Mouse (Mus musculus) effector memory CD4-positive, alpha-beta T cell, adult 5 months (primary cell): ENCODE measurements around the gene 9230112D13Rik. TPM values are rescaled to one million over a fixed set of nuclear protein-coding genes. Genes with fewer than 3 reads are reported as not detected.

Experiments
- polyA plus RNA-seq: library from polyadenylated mRNA; unstranded; fragments of 100-300 nt; shearing (Covaris generic); gene quantifications from one replicate; pipeline ENCODE4 v1.2.1, GENCODE M21; 2017

9230112D13Rik gene
- polyA plus RNA-seq: not detected

DNA sequence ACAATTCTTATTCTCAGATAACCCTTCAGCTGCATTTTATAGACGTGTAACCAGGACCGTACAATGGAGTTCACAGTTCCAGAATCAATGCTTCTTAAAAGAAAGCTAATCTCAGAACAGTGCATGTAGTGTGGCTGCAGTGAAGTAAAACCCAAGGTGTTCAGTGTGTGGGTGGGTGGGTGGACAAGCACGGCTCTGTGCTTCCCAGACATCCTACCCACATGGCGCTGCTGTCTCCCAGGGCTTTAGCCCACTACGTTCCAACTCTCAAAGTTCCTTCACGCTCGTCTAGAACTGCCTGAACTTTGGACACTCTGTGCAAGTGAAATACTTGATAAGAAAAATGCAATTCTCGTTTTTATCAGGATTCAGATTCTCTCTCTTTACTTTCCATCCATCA lies at the start of gene 9230112D13Rik:
Gene 9230112D13Rik (minus strand): TSS at position 101 of the 400 bp plus-strand sequence.

DNA sequence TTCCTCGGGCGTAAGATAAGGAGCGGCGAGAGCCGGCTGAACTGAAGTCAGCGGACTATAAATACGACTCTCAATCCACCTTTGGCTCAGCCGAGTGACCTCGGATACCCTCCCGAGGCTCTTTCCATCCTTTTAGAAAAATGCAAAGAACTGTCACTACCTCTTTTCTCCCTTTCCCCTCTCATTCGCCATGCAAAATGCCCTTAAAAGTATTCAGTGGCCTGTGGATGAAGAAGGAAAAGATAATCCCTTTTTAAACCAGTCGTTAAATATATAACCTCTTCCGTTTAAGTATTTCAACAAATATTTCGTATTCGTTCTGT lies 19.3 kb downstream of the 9230112D13Rik start, which contains the start of gene Bmpr1a:
Gene Bmpr1a (minus strand): TSS at position 17 of the 323 bp plus-strand sequence.

Other genes starting within 250 kb of the 9230112D13Rik start
- 23.1 TPM for gene Shld2, start 212.3 kb downstream of the 9230112D13Rik start, polyA plus RNA-seq
- 104 TPM for gene Glud1, start 212.1 kb downstream of the 9230112D13Rik start, polyA plus RNA-seq
- not detected for gene Fam25c, start 167.4 kb downstream of the 9230112D13Rik start, polyA plus RNA-seq
- gene Sncg, start 148.0 kb downstream of the 9230112D13Rik start, polyA plus RNA-seq: not detected
- gene Mmrn2, start 147.3 kb downstream of the 9230112D13Rik start, polyA plus RNA-seq: 0.15 TPM
- 2.0 TPM for gene Bmpr1a, start 19.5 kb downstream of the 9230112D13Rik start, polyA plus RNA-seq
- gene Ldb3, start 65.9 kb upstream of the 9230112D13Rik start, polyA plus RNA-seq: not detected
- not detected for gene Opn4, start 77.3 kb upstream of the 9230112D13Rik start, polyA plus RNA-seq
- gene Wapl, start 151.1 kb upstream of the 9230112D13Rik start, polyA plus RNA-seq: 119 TPM